Mouse (Mus musculus) forebrain, embryonic 14.5 days (tissue): ENCODE measurements around the gene Nfe2l2. TPM values are rescaled to one million over a fixed set of nuclear protein-coding genes. Genes with fewer than 3 reads are reported as not detected.

ENCODE experiments used
- ATAC-seq: fragments of 200-750 bp; cut with Nextera tagmentation; 2 replicates; pipeline ENCODE4 v1.8.0; 2017; ENCODE audit warnings: mild to moderate bottlenecking, moderate library complexity
- DNase-seq: peaks from one replicate; pipeline ENCODE4 v3.0.0-alpha.2; 2015; ENCODE audit warnings: low spot score
- H3K27ac ChIP-seq: fragments of 300-500 bp; sonication (generic); 2 replicates; pipeline ENCODE4 v1.5.1; 2014; ENCODE audit warnings: low read depth, mild to moderate bottlenecking, control low read depth, low read length, moderate library complexity
- H3K27me3 ChIP-seq: fragments of 300-500 bp; sonication (generic); replicated peaks from 2 replicates; pipeline ENCODE4 v1.6.1; 2014; ENCODE audit warnings: low read length, control low read depth, mixed read lengths; ENCODE audit not compliant: control insufficient read depth, insufficient read depth
- H3K36me3 ChIP-seq: fragments of 300-500 bp; sonication (generic); 2 replicates; pipeline ENCODE4 v1.6.1; 2014; ENCODE audit warnings: low read length, control low read depth; ENCODE audit not compliant: control insufficient read depth, insufficient read depth
- H3K4me1 ChIP-seq: fragments of 300-500 bp; sonication (generic); 2 replicates; pipeline ENCODE4 v1.6.1; 2014; ENCODE audit warnings: antibody characterized with exemption, low read length, control low read depth; ENCODE audit not compliant: control insufficient read depth, insufficient read depth
- H3K4me2 ChIP-seq: fragments of 300-500 bp; sonication (generic); 2 replicates; pipeline ENCODE4 v1.6.1; 2014; ENCODE audit warnings: mild to moderate bottlenecking, control low read depth, low read length
- H3K4me3 ChIP-seq: fragments of 300-500 bp; sonication (generic); 2 replicates; pipeline ENCODE4 v1.5.1; 2014; ENCODE audit warnings: low read depth, low read length, control low read depth
- H3K9ac ChIP-seq: fragments of 300-500 bp; sonication (generic); 2 replicates; pipeline ENCODE4 v1.6.1; 2014; ENCODE audit warnings: mild to moderate bottlenecking, low read length, control low read depth, moderate library complexity
- H3K9me3 ChIP-seq: fragments of 300-500 bp; sonication (generic); replicated peaks from 2 replicates; pipeline ENCODE4 v1.6.1; 2016; ENCODE audit warnings: low read length, control low read depth, mixed read lengths; ENCODE audit not compliant: control insufficient read depth
- WGBS: fragments of 180-500 bp; shearing (Covaris S2); extraction: QIAGEN DNeasy Blood & Tissue Kit; methylation state at CpG from one replicate; pipeline ENCODE4 v1.1.7; 2014; 5-methylcytosine and 5-hydroxymethylcytosine counted together
- polyA plus RNA-seq: library from polyadenylated mRNA; unstranded; fragments of >200 nt; fragmentation: Nextera tagmentation; extraction: Ambion mirVana; gene quantifications from 2 replicates; pipeline ENCODE4 v1.2.1, GENCODE M21; 2014

Gene Nfe2l2
- polyA plus RNA-seq, 1 experiment from 2014 or later, result 17.9 TPM

DNA sequence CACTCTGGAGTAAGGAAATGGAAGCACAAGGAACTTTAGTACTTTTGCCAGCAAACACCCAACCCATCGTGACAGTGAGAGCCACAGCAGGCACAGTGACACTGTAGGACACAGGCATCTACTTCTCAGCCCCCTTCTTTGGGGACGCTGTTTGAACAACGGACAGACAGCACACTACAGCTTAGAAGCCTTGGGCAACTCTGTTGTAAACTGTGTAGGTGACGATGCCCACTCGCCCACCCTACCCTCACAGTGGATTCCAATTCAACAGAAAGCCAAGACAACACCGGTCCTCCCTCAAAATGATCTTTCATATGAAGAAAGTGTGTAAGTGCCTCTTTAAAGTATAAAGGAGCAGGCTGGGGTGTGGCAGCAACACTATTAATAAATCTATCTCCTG is 12.1 kb downstream of the Nfe2l2 start:
- 92% methylated on average over 6 of the region's 6 CpGs for WGBS
- Histone ChIP-seq H3K9me3 (no peaks in the 10 kb centered on the region), H3K4me1 (no peaks in the 10 kb centered on the region), H3K4me3 (no peak overlapping the region), H3K36me3 (no peaks in the 10 kb centered on the region), H3K4me2 (no peak overlapping the region), H3K27ac (no peak overlapping the region), H3K9ac (no peak overlapping the region), H3K27me3 (no peaks in the 10 kb centered on the region)
- DNase-seq (no peak), ATAC-seq (no peak)

- Histone ChIP-seq H3K36me3 (no peaks in the 10 kb centered on the region), H3K4me3 (no peak overlapping the region), H3K9me3 (no peaks in the 10 kb centered on the region), H3K4me2 (no peak overlapping the region), H3K27ac (no peak overlapping the region), H3K9ac (no peak overlapping the region), H3K4me1 (no peaks in the 10 kb centered on the region), H3K27me3 (no peaks in the 10 kb centered on the region)
- no peak for DNase-seq
- ATAC-seq, result no peak
- WGBS, result 65% methylated on average over 8 of the region's 8 CpGs
These were observed 13.1 kb downstream of the Nfe2l2 start for GRCm38 (mm10) chr2:75691316-75691715.

GRCm38 (mm10) chr2:75690656-75691055 is 13.8 kb downstream of the Nfe2l2 start:
- no peaks in the 10 kb centered on the region for H3K4me1 ChIP-seq
- H3K4me3 ChIP-seq, result no peak overlapping the region
- H3K9ac ChIP-seq, result no peak overlapping the region
- no peak for DNase-seq
- ATAC-seq, result no peak
- no peak overlapping the region for H3K27ac ChIP-seq
- H3K27me3 ChIP-seq, result no peaks in the 10 kb centered on the region
- no peaks in the 10 kb centered on the region for H3K9me3 ChIP-seq
- no peak overlapping the region for H3K4me2 ChIP-seq
- WGBS, result 94% methylated on average over 4 of the region's 4 CpGs
- no peaks in the 10 kb centered on the region for H3K36me3 ChIP-seq

GRCm38 (mm10) chr2:75689482-75690158 is 14.8 kb downstream of the Nfe2l2 start:
- no peak for ATAC-seq
- Histone ChIP-seq H3K9me3 (no peaks in the 10 kb centered on the region), H3K9ac (no peak overlapping the region), H3K36me3 (no peaks in the 10 kb centered on the region), H3K4me2 (no peak overlapping the region), H3K4me1 (no peaks in the 10 kb centered on the region), H3K27ac (no peak overlapping the region), H3K4me3 (no peak overlapping the region), H3K27me3 (no peaks in the 10 kb centered on the region)
- no peak for DNase-seq
- 87% methylated on average over 10 of the region's 10 CpGs for WGBS

DNA sequence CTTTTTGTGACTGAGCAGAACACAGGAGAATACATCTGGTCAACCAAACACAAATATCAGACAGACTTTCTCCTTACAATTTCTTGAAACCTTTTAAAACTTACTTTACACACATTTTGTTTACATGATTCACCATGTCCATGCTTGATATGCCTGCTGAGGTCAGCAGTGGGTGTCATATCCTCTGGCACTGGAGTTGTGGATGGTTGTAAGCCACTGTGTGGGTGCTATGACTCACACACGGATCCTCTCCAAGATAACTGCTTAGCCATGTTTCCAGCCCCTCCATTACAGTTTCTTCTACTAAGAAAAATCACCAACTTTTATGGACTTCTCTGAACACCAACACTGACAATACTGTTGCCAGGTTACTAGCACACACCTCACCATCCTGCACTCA is 15.5 kb downstream of the Nfe2l2 start:
- WGBS, result 96% methylated on average over 1 of the region's 1 CpGs
- DNase-seq (no peak), ATAC-seq (no peak)
- no peak overlapping the region for H3K4me3 ChIP-seq
- no peaks in the 10 kb centered on the region for H3K36me3 ChIP-seq
- no peak overlapping the region for H3K4me2 ChIP-seq
- no peak overlapping the region for H3K9ac ChIP-seq
- no peaks in the 10 kb centered on the region for H3K9me3 ChIP-seq
- no peaks in the 10 kb centered on the region for H3K27me3 ChIP-seq
- H3K4me1 ChIP-seq, result no peaks in the 10 kb centered on the region
- H3K27ac ChIP-seq, result no peak overlapping the region

GRCm38 (mm10) chr2:75687040-75687749 is 17.2 kb downstream of the Nfe2l2 start:
- Histone ChIP-seq H3K27ac (no peak overlapping the region), H3K27me3 (no peaks in the 10 kb centered on the region), H3K9me3 (no peaks in the 10 kb centered on the region), H3K4me2 (no peak overlapping the region), H3K4me3 (no peak overlapping the region), H3K9ac (no peak overlapping the region), H3K4me1 (no peaks in the 10 kb centered on the region), H3K36me3 (no peaks in the 10 kb centered on the region)
- ATAC-seq, result no peak
- WGBS, result 91% methylated on average over 10 of the region's 10 CpGs
- DNase-seq, result no peak

- H3K36me3 ChIP-seq, result no peaks in the 10 kb centered on the region
- H3K4me2 ChIP-seq, result no peak overlapping the region
- WGBS, result 88% methylated on average over 6 of the region's 6 CpGs
- no peak overlapping the region for H3K9ac ChIP-seq
- no peak overlapping the region for H3K4me3 ChIP-seq
- ATAC-seq (no peak), DNase-seq (no peak)
- no peaks in the 10 kb centered on the region for H3K27me3 ChIP-seq
- H3K9me3 ChIP-seq, result no peaks in the 10 kb centered on the region
- no peaks in the 10 kb centered on the region for H3K4me1 ChIP-seq
- H3K27ac ChIP-seq, result no peak overlapping the region
These were observed 19.0 kb downstream of the Nfe2l2 start for GRCm38 (mm10) chr2:75685458-75685861.

- 65% methylated on average over 3 of the region's 3 CpGs for WGBS
- Histone ChIP-seq H3K27ac (no peak overlapping the region), H3K4me1 (no peaks in the 10 kb centered on the region), H3K27me3 (no peaks in the 10 kb centered on the region), H3K36me3 (no peaks in the 10 kb centered on the region), H3K9ac (no peak overlapping the region), H3K9me3 (no peaks in the 10 kb centered on the region), H3K4me3 (no peak overlapping the region), H3K4me2 (no peak overlapping the region)
- DNase-seq (no peak), ATAC-seq (no peak)
These were observed 19.9 kb downstream of the Nfe2l2 start for GRCm38 (mm10) chr2:75684526-75684925.

DNA sequence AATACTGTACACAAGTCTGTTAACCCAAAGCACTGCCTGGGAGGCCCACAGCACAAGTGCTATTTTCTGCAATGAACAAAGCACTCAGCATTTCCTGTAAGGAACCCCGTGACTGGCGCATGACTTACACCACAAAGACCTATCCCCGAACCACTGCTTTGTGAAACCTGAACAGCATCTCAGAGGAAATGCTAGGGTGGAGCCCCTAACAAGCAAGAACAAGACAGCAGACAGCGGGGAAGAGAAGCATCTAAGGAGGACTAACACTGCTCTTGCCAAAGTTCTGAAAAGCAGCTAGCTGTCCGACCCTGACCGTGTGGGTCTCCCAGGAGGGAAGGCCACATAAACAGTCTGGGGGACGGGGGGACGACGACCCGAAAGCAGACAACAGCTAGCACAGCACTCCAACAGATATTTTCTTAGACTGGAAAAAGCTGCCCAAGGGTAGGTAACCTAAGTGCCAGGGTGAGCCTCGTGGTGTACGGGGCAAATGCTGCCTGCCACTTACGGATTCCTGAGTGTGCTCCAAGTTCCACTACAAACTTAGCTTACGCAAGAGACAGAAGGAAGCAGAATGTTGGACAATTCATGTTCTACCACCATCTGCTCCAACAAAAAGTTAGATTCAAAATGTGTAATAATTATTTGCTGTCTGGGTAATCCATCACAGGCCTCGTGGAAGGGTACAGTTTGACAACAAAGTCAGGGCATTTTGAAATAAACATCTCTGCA is 21.3 kb downstream of the Nfe2l2 start:
- no peaks in the 10 kb centered on the region for H3K4me1 ChIP-seq
- H3K4me3 ChIP-seq, result no peak overlapping the region
- DNase-seq (no peak), ATAC-seq (no peak)
- WGBS, result 79% methylated on average over 15 of the region's 15 CpGs
- H3K27me3 ChIP-seq, result no peaks in the 10 kb centered on the region
- peaks cover 7% of the 10 kb centered on the region; the same call in 1 of the 2 replicates for H3K36me3 ChIP-seq
- H3K9ac ChIP-seq, result no peak overlapping the region
- no peak overlapping the region for H3K4me2 ChIP-seq
- no peak overlapping the region for H3K27ac ChIP-seq
- H3K9me3 ChIP-seq, result no peaks in the 10 kb centered on the region
